Mouse (Mus musculus) intestine, embryonic 14.5 days (tissue): ENCODE data around the gene Lipo1. TPM values are rescaled to one million over a fixed set of nuclear protein-coding genes. Genes with fewer than 3 reads are reported as not detected.
"Not testable (repeated sequence)": the region's sequence is repeated elsewhere in the genome, so short reads cannot be mapped to it uniquely, and the experiment has no call there.

Experiments
- ATAC-seq: fragments of 200-750 bp; cut with Nextera tagmentation; replicated peaks from 2 replicates; pipeline ENCODE4 v1.8.0; 2017; ENCODE audit warnings: low read depth, moderate number of reproducible peaks, moderate TSS enrichment, moderate library complexity; ENCODE audit not compliant: low FRiP score, low TSS enrichment
- DNase-seq: peaks from one replicate; pipeline ENCODE4 v3.0.0-alpha.2; 2018; ENCODE audit warnings: low spot score
- H3K27ac ChIP-seq: fragments of 300-500 bp; sonication (generic); 2 replicates; pipeline ENCODE4 v1.5.1; 2014; ENCODE audit warnings: low read depth, mild to moderate bottlenecking, control low read depth
- H3K27me3 ChIP-seq: fragments of 300-500 bp; sonication (generic); replicated peaks from 2 replicates; pipeline ENCODE4 v1.6.1; 2014; ENCODE audit warnings: low read length, control low read depth; ENCODE audit not compliant: control insufficient read depth, insufficient read depth
- H3K36me3 ChIP-seq: fragments of 300-500 bp; sonication (generic); 2 replicates; pipeline ENCODE4 v1.6.1; 2014; ENCODE audit warnings: low read length, control low read depth; ENCODE audit not compliant: control insufficient read depth, insufficient read depth
- H3K4me1 ChIP-seq: fragments of 300-500 bp; sonication (generic); replicated peaks from 2 replicates; pipeline ENCODE4 v1.6.1; 2014; ENCODE audit warnings: low read length, control low read depth, mixed read lengths; ENCODE audit not compliant: control insufficient read depth, insufficient read depth
- H3K4me2 ChIP-seq: fragments of 300-500 bp; sonication (generic); 2 replicates; pipeline ENCODE4 v1.6.1; 2014; ENCODE audit warnings: low read length
- H3K4me3 ChIP-seq: fragments of 300-500 bp; sonication (generic); 2 replicates; pipeline ENCODE4 v1.5.1; 2014; ENCODE audit warnings: low read depth, low read length, control low read depth, mixed read lengths
- H3K9ac ChIP-seq: fragments of 300-500 bp; sonication (generic); 2 replicates; pipeline ENCODE4 v1.6.1; 2014; ENCODE audit warnings: mild to moderate bottlenecking, low read length
- H3K9me3 ChIP-seq: fragments of 300-500 bp; sonication (generic); 2 replicates; pipeline ENCODE4 v1.6.1; 2016; ENCODE audit warnings: low read length, control low read depth; ENCODE audit not compliant: control insufficient read depth
- WGBS: fragments of 180-500 bp; shearing (Covaris S2); extraction: QIAGEN DNeasy Blood & Tissue Kit; methylation state at CpG from one replicate; pipeline ENCODE4 v1.1.7; 2014; 5-methylcytosine and 5-hydroxymethylcytosine counted together
- polyA plus RNA-seq: library from polyadenylated mRNA; unstranded; fragments of >200 nt; fragmentation: Nextera tagmentation; extraction: Ambion mirVana; gene quantifications from 2 replicates; pipeline ENCODE4 v1.2.1, GENCODE M21; 2014

Gene Lipo1
- polyA plus RNA-seq, result not detected in 2 replicates

- DNase-seq, ATAC-seq, H3K36me3 ChIP-seq, H3K4me3 ChIP-seq, H3K4me2 ChIP-seq, H3K27me3 ChIP-seq, H3K4me1 ChIP-seq, H3K9ac ChIP-seq, H3K27ac ChIP-seq, H3K9me3 ChIP-seq: not testable (repeated sequence)
These were observed at the start of gene Lipo1 for GRCm38 (mm10) chr19:33787359-33787758. Lipo1 (minus strand) TSS chr19:33787459.

DNA sequence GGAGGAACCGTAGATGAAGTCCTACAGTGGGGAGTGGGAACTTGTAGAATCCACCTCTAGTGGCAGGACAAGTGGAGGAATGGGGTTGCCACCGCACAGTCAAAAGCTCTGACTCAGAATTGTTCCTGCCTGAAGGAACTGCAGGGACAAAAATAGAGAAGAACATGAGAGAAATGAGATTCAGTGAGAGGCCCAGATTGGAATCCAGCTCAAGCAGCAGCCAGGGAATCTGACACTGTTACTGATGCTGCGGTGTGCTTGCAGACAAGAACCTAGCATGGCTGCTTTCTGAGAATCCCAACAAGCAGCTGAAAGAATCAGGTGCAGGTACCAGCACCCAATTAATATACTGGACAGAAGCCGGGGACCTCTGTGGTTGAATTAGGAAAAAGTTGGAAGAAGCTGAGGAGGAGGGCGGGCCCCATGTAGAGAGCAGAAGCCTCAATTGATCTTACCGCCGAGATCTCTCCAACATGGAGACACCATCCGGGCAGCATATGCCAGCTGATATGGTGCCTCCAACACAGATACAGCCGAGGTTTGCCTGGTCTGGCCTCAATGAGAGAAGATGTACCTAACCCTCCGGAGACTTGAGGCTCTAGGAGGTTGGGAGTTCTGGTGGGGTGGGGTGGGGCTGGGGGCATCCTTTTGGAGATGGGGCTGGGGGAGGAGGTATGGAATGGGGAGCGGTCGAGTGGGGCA is 532 bp downstream of the Lipo1 start:
- H3K27me3 ChIP-seq, result no peaks in the 10 kb centered on the region
- no peak overlapping the region for H3K9ac ChIP-seq
- 84% methylated on average over 12 of the region's 12 CpGs for WGBS
- no peaks in the 10 kb centered on the region for H3K4me1 ChIP-seq
- H3K4me2 ChIP-seq, result no peak overlapping the region
- no peak overlapping the region for H3K4me3 ChIP-seq
- no peaks in the 10 kb centered on the region for H3K9me3 ChIP-seq
- ATAC-seq (no peak), DNase-seq (no peak)
- no peaks in the 10 kb centered on the region for H3K36me3 ChIP-seq
- H3K27ac ChIP-seq, result no peak overlapping the region

DNA sequence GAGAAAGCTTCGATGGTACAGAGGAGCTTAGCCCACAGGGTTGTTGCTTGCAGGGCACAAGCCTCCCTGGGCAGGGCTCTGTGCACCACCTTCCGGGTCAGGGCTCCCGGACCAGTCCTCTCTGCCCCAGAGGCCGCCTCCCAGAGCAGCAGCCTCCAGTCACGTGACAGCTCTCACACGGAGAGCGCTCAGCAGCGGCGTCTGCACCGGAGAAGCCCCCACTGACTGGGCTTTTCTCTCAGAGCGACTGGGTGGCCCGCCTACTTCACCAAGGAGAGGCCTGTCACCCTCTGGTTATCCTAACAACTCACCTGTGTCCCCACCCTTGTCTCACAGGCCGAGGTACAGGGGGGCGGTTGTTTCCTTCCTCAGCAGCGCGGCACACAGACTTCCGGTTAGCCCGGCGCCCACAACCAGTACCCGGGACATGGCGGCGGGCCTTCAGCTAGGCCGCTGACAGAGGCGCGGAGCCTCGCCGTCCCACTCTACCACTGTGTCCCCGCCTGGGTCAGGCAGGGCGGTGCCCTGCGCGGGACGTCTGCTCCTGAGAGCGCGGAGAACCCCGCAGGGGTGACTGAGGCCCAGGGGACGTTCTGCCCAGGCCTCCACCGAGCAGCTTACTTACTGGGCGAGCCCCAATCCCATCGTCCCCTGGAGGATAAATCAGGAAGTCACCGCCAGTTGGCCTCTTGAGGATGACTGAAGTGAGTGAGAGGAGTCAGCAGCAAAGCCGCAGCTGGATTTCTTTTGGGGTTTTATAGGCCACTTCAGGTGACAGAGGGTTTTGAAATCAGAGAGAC is 25.8 kb downstream of the Lipo1 start, which contains the start of gene Lipo3:
TSS of gene Lipo3 (minus strand) at position 665 of the 800 bp plus-strand sequence.
- H3K9me3 ChIP-seq, H3K27me3 ChIP-seq, H3K4me1 ChIP-seq, H3K4me2 ChIP-seq, H3K4me3 ChIP-seq, H3K36me3 ChIP-seq, H3K27ac ChIP-seq, H3K9ac ChIP-seq: not testable (repeated sequence)
- WGBS, result 32% methylated on average over 12 of the region's 41 CpGs
- peak; percentile 47 for DNase-seq
- peak; percentile 84 for ATAC-seq

GRCm38 (mm10) chr19:33751259-33751658 is 36.0 kb downstream of the Lipo1 start, which contains the start of gene Lipo2:
Lipo2 (minus strand) TSS chr19:33751359.
- H3K4me2 ChIP-seq, H3K9me3 ChIP-seq, H3K27ac ChIP-seq, H3K9ac ChIP-seq, H3K4me3 ChIP-seq, H3K36me3 ChIP-seq, DNase-seq, H3K4me1 ChIP-seq, H3K27me3 ChIP-seq, ATAC-seq: not testable (repeated sequence)
- WGBS, result 92% methylated on average over 1 of the region's 1 CpGs

Other genes starting within 250 kb of the Lipo1 start
- not detected in 2 replicates for gene Gm8978, start 162.2 kb downstream of the Lipo1 start, polyA plus RNA-seq
- gene Lipo2, start 36.1 kb downstream of the Lipo1 start, polyA plus RNA-seq, result not detected in 2 replicates
- 13.5 and 15.4 TPM in 2 replicates for gene Lipo3, start 25.5 kb downstream of the Lipo1 start, polyA plus RNA-seq
- not detected in 2 replicates for gene Lipf, start 173.7 kb upstream of the Lipo1 start, polyA plus RNA-seq
- gene Lipk, start 220.8 kb upstream of the Lipo1 start, polyA plus RNA-seq, result not detected in 2 replicates